Mouse (Mus musculus) spleen, postnatal 4 days (tissue): ENCODE results near the gene Mroh2a.

Source experiments
- DNase-seq, 2 experiments: peaks; one replicate each; pipeline ENCODE4 v3.0.0; 2022; ENCODE audit warnings: low spot score in 2 of 2

The Mroh2a gene

DNA sequence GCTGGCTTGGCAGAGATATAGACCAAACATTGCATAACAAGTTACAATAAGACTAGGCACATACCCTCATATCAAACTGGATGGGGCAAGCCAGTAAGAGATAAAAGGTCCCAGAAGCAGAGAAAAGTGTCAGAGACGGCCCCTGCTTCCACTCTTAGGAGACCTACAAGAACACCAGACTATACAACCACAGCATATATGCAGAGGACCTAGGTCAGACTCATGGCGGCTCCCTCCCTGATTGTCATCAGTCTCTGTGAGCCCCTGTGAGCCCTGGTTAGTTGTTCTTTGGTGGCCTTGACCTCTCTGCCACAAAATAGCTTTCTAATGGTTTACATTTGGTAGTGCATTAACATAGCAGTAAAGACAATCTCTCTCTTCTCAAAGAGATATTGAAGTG lies 82.2 kb downstream of the Mroh2a start:
- DNase-seq, result peak in 1 of 2 experiments; percentile 68

DNA sequence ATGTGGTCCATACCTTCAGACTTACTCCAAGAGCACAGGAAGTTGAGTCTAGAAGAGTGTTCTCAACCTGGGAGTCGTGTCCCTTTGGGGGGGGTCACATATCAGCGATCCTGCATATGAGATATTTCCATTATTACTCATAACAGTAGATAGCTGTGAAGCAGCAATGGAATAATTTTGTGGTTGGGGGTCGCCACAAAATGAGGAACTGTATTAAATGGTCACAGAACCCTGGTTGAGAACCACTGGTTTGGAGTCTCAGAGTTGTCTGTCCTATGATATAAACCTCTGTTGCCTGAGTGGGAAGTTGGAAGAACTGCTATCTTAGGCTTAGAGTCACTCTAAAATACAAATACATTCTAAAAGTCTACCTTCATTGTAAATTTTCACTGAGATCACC lies 83.1 kb downstream of the Mroh2a start:
- no peak for DNase-seq

DNA sequence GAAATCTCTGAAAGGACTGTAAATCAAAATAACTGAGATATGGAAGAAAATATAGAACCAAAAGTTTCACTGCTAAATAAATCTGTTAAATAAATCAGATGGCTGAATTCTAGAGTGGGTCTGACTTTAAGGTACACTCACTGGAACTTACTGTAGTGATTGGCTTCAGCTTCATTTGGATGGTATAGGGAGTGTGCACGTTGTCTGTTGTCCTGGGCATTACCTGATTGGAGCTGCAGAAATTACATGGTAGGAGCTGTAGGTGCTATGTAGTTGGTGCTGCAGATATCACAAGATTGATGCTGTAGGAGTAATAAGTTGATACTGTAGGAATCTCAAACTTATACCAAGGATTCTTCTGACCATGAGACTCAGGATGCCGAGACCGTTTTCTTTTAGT lies 83.6 kb downstream of the Mroh2a start:
- no peak for DNase-seq
